Mouse (Mus musculus) kidney, embryonic 14.5 days (tissue): Measurements from ENCODE around the gene Rln1. TPM values are rescaled to one million over a fixed set of nuclear protein-coding genes. Genes with fewer than 3 reads are reported as not detected.

ENCODE experiments used
- ATAC-seq: fragments of 200-750 bp; cut with Nextera tagmentation; 2 replicates; pipeline ENCODE4 v1.8.0; 2017; ENCODE audit warnings: moderate number of reproducible peaks, mild to moderate bottlenecking, moderate TSS enrichment, moderate library complexity; ENCODE audit not compliant: low FRiP score, low TSS enrichment
- H3K27ac ChIP-seq: fragments of 300-500 bp; sonication (generic); 2 replicates; pipeline ENCODE4 v1.5.1; 2014; ENCODE audit warnings: low read depth, mild to moderate bottlenecking, low read length, moderate library complexity, mixed read lengths
- H3K27me3 ChIP-seq: fragments of 300-500 bp; sonication (generic); 2 replicates; pipeline ENCODE4 v1.6.1; 2014; ENCODE audit warnings: mild to moderate bottlenecking, low read length; ENCODE audit not compliant: control insufficient read depth, insufficient read depth
- H3K36me3 ChIP-seq: fragments of 300-500 bp; sonication (generic); 2 replicates; pipeline ENCODE4 v1.6.1; 2014; ENCODE audit warnings: low read length, mixed read lengths; ENCODE audit not compliant: control insufficient read depth, insufficient read depth
- H3K4me1 ChIP-seq: fragments of 300-500 bp; sonication (generic); 2 replicates; pipeline ENCODE4 v1.6.1; 2014; ENCODE audit warnings: low read length, mixed read lengths; ENCODE audit not compliant: control insufficient read depth, insufficient read depth
- H3K4me2 ChIP-seq: fragments of 300-500 bp; sonication (generic); replicated peaks from 2 replicates; pipeline ENCODE4 v1.6.1; 2014; ENCODE audit warnings: low read depth, mild to moderate bottlenecking, low read length
- H3K4me3 ChIP-seq: fragments of 300-500 bp; sonication (generic); 2 replicates; pipeline ENCODE4 v1.5.1; 2014; ENCODE audit warnings: mild to moderate bottlenecking, low read length
- H3K9ac ChIP-seq: fragments of 300-500 bp; sonication (generic); 2 replicates; pipeline ENCODE4 v1.6.1; 2014; ENCODE audit warnings: low read depth, mild to moderate bottlenecking, low read length, moderate library complexity
- H3K9me3 ChIP-seq: fragments of 300-500 bp; sonication (generic); 2 replicates; pipeline ENCODE4 v1.6.1; 2016; ENCODE audit warnings: low read length; ENCODE audit not compliant: control insufficient read depth
- WGBS: fragments of 180-500 bp; shearing (Covaris S2); extraction: QIAGEN DNeasy Blood & Tissue Kit; methylation state at CpG from one replicate; pipeline ENCODE4 v1.1.7; 2014; 5-methylcytosine and 5-hydroxymethylcytosine counted together
- polyA plus RNA-seq: library from polyadenylated mRNA; unstranded; fragments of >200 nt; fragmentation: Nextera tagmentation; extraction: Ambion mirVana; gene quantifications from 2 replicates; pipeline ENCODE4 v1.2.1, GENCODE M21; 2014

Gene Rln1
- polyA plus RNA-seq, 1 experiment from 2014 or later, result not detected

GRCm38 (mm10) chr19:29292546-29292945, 41.9 kb downstream of the Rln1 start:
- no peaks in the 10 kb centered on the region for H3K4me1 ChIP-seq
- no peaks in the 10 kb centered on the region for H3K9me3 ChIP-seq
- H3K27me3 ChIP-seq, result no peaks in the 10 kb centered on the region
- H3K27ac ChIP-seq, result no peak overlapping the region
- H3K36me3 ChIP-seq, result peaks cover 31% of the 10 kb centered on the region
- ATAC-seq, result no peak
- no peak overlapping the region for H3K4me3 ChIP-seq
- H3K4me2 ChIP-seq, result no peak overlapping the region
- H3K9ac ChIP-seq, result no peak overlapping the region
- 65% methylated on average over 4 of the region's 4 CpGs for WGBS

GRCm38 (mm10) chr19:29291532-29291931, 42.9 kb downstream of the Rln1 start:
- no peak overlapping the region for H3K4me2 ChIP-seq
- WGBS, result 73% methylated on average over 14 of the region's 14 CpGs

GRCm38 (mm10) chr19:29287863-29288262, 46.6 kb downstream of the Rln1 start:
- Histone ChIP-seq H3K27ac (no peak overlapping the region), H3K27me3 (no peaks in the 10 kb centered on the region), H3K4me2 (no peak overlapping the region), H3K9ac (no peak overlapping the region), H3K4me3 (no peak overlapping the region), H3K4me1 (no peaks in the 10 kb centered on the region), H3K9me3 (no peaks in the 10 kb centered on the region), H3K36me3 (peaks cover 39% of the 10 kb centered on the region)
- ATAC-seq, result no peak
- WGBS, result 71% methylated on average over 8 of the region's 8 CpGs

More at GRCm38 (mm10) chr19:29291532-29291931, 42.9 kb downstream of the Rln1 start:
- H3K27ac ChIP-seq, result no peak overlapping the region
- peaks cover 35% of the 10 kb centered on the region for H3K36me3 ChIP-seq
- no peaks in the 10 kb centered on the region for H3K27me3 ChIP-seq
- no peak overlapping the region for H3K9ac ChIP-seq
- H3K4me3 ChIP-seq, result no peak overlapping the region
- H3K9me3 ChIP-seq, result no peaks in the 10 kb centered on the region
- H3K4me1 ChIP-seq, result no peaks in the 10 kb centered on the region
- ATAC-seq, result no peak

- no peak overlapping the region for H3K4me3 ChIP-seq
- 37% methylated on average over 7 of the region's 7 CpGs for WGBS
These were observed 49.0 kb downstream of the Rln1 start for GRCm38 (mm10) chr19:29285451-29285869.

More at GRCm38 (mm10) chr19:29285451-29285869, 49.0 kb downstream of the Rln1 start:
- no peak overlapping the region for H3K4me2 ChIP-seq
- no peaks in the 10 kb centered on the region for H3K4me1 ChIP-seq
- no peak overlapping the region for H3K9ac ChIP-seq
- ATAC-seq, result no peak
- H3K27me3 ChIP-seq, result no peaks in the 10 kb centered on the region
- no peak overlapping the region for H3K27ac ChIP-seq
- peaks cover 24% of the 10 kb centered on the region for H3K36me3 ChIP-seq
- H3K9me3 ChIP-seq, result no peaks in the 10 kb centered on the region

Other genes with a start within 250 kb of the Rln1 start
- 52.3 and 66.0 TPM in 2 replicates for gene Rcl1, start 233.3 kb downstream of the Rln1 start, polyA plus RNA-seq
- gene Jak2, start 82.8 kb downstream of the Rln1 start, polyA plus RNA-seq, result 8.0 and 15.5 TPM in 2 replicates
- 7.2 and 7.8 TPM in 2 replicates for gene Insl6, start 9.3 kb downstream of the Rln1 start, polyA plus RNA-seq
- 47.2 and 61.6 TPM in 2 replicates for gene Plgrkt, start 32.7 kb upstream of the Rln1 start, polyA plus RNA-seq
- 0.19 and 0.39 TPM in 2 replicates for gene Cd274, start 32.8 kb upstream of the Rln1 start, polyA plus RNA-seq
- not detected in 2 replicates for gene Pdcd1lg2, start 76.2 kb upstream of the Rln1 start, polyA plus RNA-seq
- gene Ric1, start 187.6 kb upstream of the Rln1 start, polyA plus RNA-seq, result 17.4 and 19.3 TPM in 2 replicates